Mouse (Mus musculus) bone marrow, adult 2 months (tissue): Measurements from ENCODE around the gene Llph.

ENCODE experiments used
- CTCF ChIP-seq: fragments of 200-500 bp; IDR thresholded peaks from 2 replicates; pipeline ENCODE4 v1.5.1; 2011; ENCODE audit warnings: low read length, control low read depth; ENCODE audit not compliant: control insufficient read depth, insufficient read depth
- POLR2A ChIP-seq: fragments of 200-500 bp; IDR thresholded peaks from 2 replicates; pipeline ENCODE4 v1.6.1; 2011; ENCODE audit warnings: low read depth, mild to moderate bottlenecking, control low read depth, low read length, borderline replicate concordance; ENCODE audit not compliant: control insufficient read depth

GRCm38 (mm10) chr10:120182887-120183286 is 44.0 kb upstream of the Llph start:
- TF ChIP-seq CTCF (no peak), POLR2A (no peak)
